Mouse (Mus musculus) activated CD4-positive, CD25-positive, alpha-beta regulatory T cell, adult 4 months (primary cell): ENCODE results near the gene Dok3. TPM values are rescaled to one million over a fixed set of nuclear protein-coding genes. Genes with fewer than 3 reads are reported as not detected.
"Not testable (repeated sequence)": the region's sequence is repeated elsewhere in the genome, so short reads cannot be mapped to it uniquely, and the experiment has no call there.

Experiments
- ATAC-seq: one replicate; pipeline ENCODE4 v1.8.0; 2017
- polyA plus RNA-seq, 2 experiments: library from polyadenylated mRNA; unstranded; fragments of 100-300 nt; shearing (Covaris generic); gene quantifications; one replicate each; pipeline ENCODE4 v1.2.1; 2017

The Dok3 gene
- 1 to 10 TPM in 1 of 2 experiments, not detected in 1; 2.7 TPM for polyA plus RNA-seq

GRCm38 (mm10) chr13:55529198-55529915 is at the start of gene Dok3:
Gene Dok3, minus strand, starts transcription at chr13:55529296.
- no peak for ATAC-seq

GRCm38 (mm10) chr13:55578086-55578485 is 49.0 kb upstream of the Dok3 start:
- ATAC-seq: no peak

- ATAC-seq: not testable (repeated sequence)
Observed at GRCm38 (mm10) chr13:55576872-55577271, 47.8 kb upstream of the Dok3 start.

- no peak for ATAC-seq
Observed at GRCm38 (mm10) chr13:55575932-55576331, 46.8 kb upstream of the Dok3 start.

GRCm38 (mm10) chr13:55574321-55574720 is 45.2 kb upstream of the Dok3 start:
- no peak for ATAC-seq

- no peak for ATAC-seq
Observed at GRCm38 (mm10) chr13:55573432-55573831, 44.3 kb upstream of the Dok3 start, which contains the start of gene Tmed9. Gene Tmed9, plus strand, starts transcription at chr13:55573732.

- ATAC-seq: no peak
Observed at GRCm38 (mm10) chr13:55571977-55572376, 42.9 kb upstream of the Dok3 start.

GRCm38 (mm10) chr13:55571027-55571751 is 42.1 kb upstream of the Dok3 start, which contains the start of gene Fam193b:
Gene Fam193b, minus strand, starts transcription at chr13:55571120.
- ATAC-seq: peak; percentile 87

GRCm38 (mm10) chr13:55570286-55570973 is 41.3 kb upstream of the Dok3 start:
- ATAC-seq: peak; percentile 21

- ATAC-seq: no peak
Observed at GRCm38 (mm10) chr13:55569726-55570285, 40.7 kb upstream of the Dok3 start.

- ATAC-seq: not testable (repeated sequence)
Observed at GRCm38 (mm10) chr13:55568524-55568923, 39.4 kb upstream of the Dok3 start.

GRCm38 (mm10) chr13:55567949-55568348 is 38.9 kb upstream of the Dok3 start:
- no peak for ATAC-seq

- ATAC-seq: no peak
Observed at GRCm38 (mm10) chr13:55567001-55567400, 37.9 kb upstream of the Dok3 start.

- no peak for ATAC-seq
Observed at GRCm38 (mm10) chr13:55563266-55563879, 34.3 kb upstream of the Dok3 start.

- ATAC-seq: no peak
Observed at GRCm38 (mm10) chr13:55557499-55557898, 28.4 kb upstream of the Dok3 start.

- no peak for ATAC-seq
Observed at GRCm38 (mm10) chr13:55555921-55556320, 26.8 kb upstream of the Dok3 start.

- no peak for ATAC-seq
Observed at GRCm38 (mm10) chr13:55549061-55549460, 20.0 kb upstream of the Dok3 start.

- no peak for ATAC-seq
Observed at GRCm38 (mm10) chr13:55548426-55548825, 19.3 kb upstream of the Dok3 start.

GRCm38 (mm10) chr13:55547916-55548315 is 18.8 kb upstream of the Dok3 start:
- ATAC-seq: no peak

- no peak for ATAC-seq
Observed at GRCm38 (mm10) chr13:55544792-55545191, 15.7 kb upstream of the Dok3 start.

- no peak for ATAC-seq
Observed at GRCm38 (mm10) chr13:55543447-55543846, 14.4 kb upstream of the Dok3 start.

GRCm38 (mm10) chr13:55542891-55543290 is 13.8 kb upstream of the Dok3 start:
- no peak for ATAC-seq
